Mouse (Mus musculus): ENCODE data around the gene Bcl3.

Gene Bcl3

GRCm38 (mm10) chr7:19822604-19823058, at the start of gene Bcl3:
Gene Bcl3 (minus strand): TSS chr7:19822770.
- peak; percentile 65 for DNase-seq (ENCODE audit: extremely low read depth, insufficient read length, low spot score)

- no peak for DNase-seq (ENCODE audit: extremely low read depth, insufficient read length, low spot score)
Observed at GRCm38 (mm10) chr7:19871943-19872601, 49.5 kb upstream of the Bcl3 start.

- DNase-seq (ENCODE audit: extremely low read depth, insufficient read length, low spot score), result peak; percentile 51
Observed at GRCm38 (mm10) chr7:19871137-19871621, 48.6 kb upstream of the Bcl3 start.

- DNase-seq (ENCODE audit: extremely low read depth, insufficient read length, low spot score), result no peak
Observed at GRCm38 (mm10) chr7:19867751-19868399, 45.3 kb upstream of the Bcl3 start.

- no peak for DNase-seq (ENCODE audit: extremely low read depth, insufficient read length, low spot score)
Observed at GRCm38 (mm10) chr7:19866490-19866889, 43.9 kb upstream of the Bcl3 start.

- DNase-seq (ENCODE audit: extremely low read depth, insufficient read length, low spot score), result no peak
Observed at GRCm38 (mm10) chr7:19865246-19866036, 42.9 kb upstream of the Bcl3 start.

GRCm38 (mm10) chr7:19864241-19864640, 41.7 kb upstream of the Bcl3 start:
- no peak for DNase-seq (ENCODE audit: extremely low read depth, insufficient read length, low spot score)

- no peak for DNase-seq (ENCODE audit: extremely low read depth, insufficient read length, low spot score)
Observed at GRCm38 (mm10) chr7:19861199-19861598, 38.6 kb upstream of the Bcl3 start, which contains the start of gene Ceacam16. Gene Ceacam16 (minus strand): TSS chr7:19861299.

GRCm38 (mm10) chr7:19859740-19860139, 37.2 kb upstream of the Bcl3 start:
- DNase-seq (ENCODE audit: extremely low read depth, insufficient read length, low spot score), result no peak

GRCm38 (mm10) chr7:19856283-19856682, 33.7 kb upstream of the Bcl3 start:
- no peak for DNase-seq (ENCODE audit: extremely low read depth, insufficient read length, low spot score)

- DNase-seq (ENCODE audit: extremely low read depth, insufficient read length, low spot score), result no peak
Observed at GRCm38 (mm10) chr7:19855663-19856062, 33.1 kb upstream of the Bcl3 start.

GRCm38 (mm10) chr7:19853526-19853925, 31.0 kb upstream of the Bcl3 start:
- DNase-seq (ENCODE audit: extremely low read depth, insufficient read length, low spot score), result no peak

GRCm38 (mm10) chr7:19851858-19852570, 29.4 kb upstream of the Bcl3 start, which contains the start of gene Gm19345:
Gene Gm19345 (plus strand): TSS chr7:19852003.
- no peak for DNase-seq (ENCODE audit: extremely low read depth, insufficient read length, low spot score)

GRCm38 (mm10) chr7:19844521-19845171, 22.1 kb upstream of the Bcl3 start:
- no peak for DNase-seq (ENCODE audit: extremely low read depth, insufficient read length, low spot score)

- DNase-seq (ENCODE audit: extremely low read depth, insufficient read length, low spot score), result no peak
Observed at GRCm38 (mm10) chr7:19843561-19843960, 21.0 kb upstream of the Bcl3 start.

GRCm38 (mm10) chr7:19842885-19843504, 20.4 kb upstream of the Bcl3 start:
- DNase-seq (ENCODE audit: extremely low read depth, insufficient read length, low spot score), result no peak

GRCm38 (mm10) chr7:19841686-19842413, 19.3 kb upstream of the Bcl3 start:
- DNase-seq (ENCODE audit: extremely low read depth, insufficient read length, low spot score), result no peak

GRCm38 (mm10) chr7:19840936-19841335, 18.4 kb upstream of the Bcl3 start:
- no peak for DNase-seq (ENCODE audit: extremely low read depth, insufficient read length, low spot score)

- DNase-seq (ENCODE audit: extremely low read depth, insufficient read length, low spot score), result no peak
Observed at GRCm38 (mm10) chr7:19840371-19840770, 17.8 kb upstream of the Bcl3 start.
